Comparison of ENCODE assay signal across 8 mouse cellular contexts in genomic region chr2:26141893-26142635, GRCm38 (mm10). TPM values are rescaled to one million over a fixed set of nuclear protein-coding genes. Genes with fewer than 3 reads are reported as not detected.
DNase-seq lines count a peak whose midpoint lies in the region; ATAC-seq and TF ChIP-seq lines count a peak whose summit lies in the region.

No protein-coding gene starts in this region.

- ATAC-seq in forebrain, postnatal 0 days, result no peak
- ATAC-seq in forebrain, embryonic 15.5 days (replicated peaks), result no peak
- no peak for ATAC-seq in monocyte, adult 5-6 weeks (replicated peaks; ENCODE audit: insufficient number of reproducible peaks, low FRiP score, low TSS enrichment, poor library complexity, severe bottlenecking)

- H3ac ChIP-seq in myocyte (ENCODE audit: control insufficient read depth, insufficient read length), result no peak overlapping the region

- TF ChIP-seq POLR2A in thymus, adult 2 months (IDR thresholded peaks at IDR 0.05; ENCODE audit: control insufficient read depth, extremely low read depth, insufficient read depth, low read length, poor library complexity), result no peak
- no peak for TF ChIP-seq POLR2A in myocyte (IDR thresholded peaks at IDR 0.05; ENCODE audit: insufficient read length, low read depth)

- peak; percentile 49 for DNase-seq in forebrain, postnatal 0 days
- peak; percentile 39 for DNase-seq in thymus, adult 2 months
- DNase-seq in thymus, adult 18-20 months, result no peak
- peak; percentile 47 to 57 for DNase-seq in cerebellum, postnatal 4 days (ENCODE audit: low spot score in 2 of 2)
- DNase-seq in kidney, postnatal 36 days, result peak; percentile 70 to 92

- no peaks in the 10 kb centered on the region for H3K9me3 ChIP-seq in forebrain, postnatal 0 days (ENCODE audit: low read length)
- H3K9me3 ChIP-seq in forebrain, embryonic 15.5 days, result no peaks in the 10 kb centered on the region

- no peak overlapping the region for H3K9ac ChIP-seq in forebrain, postnatal 0 days
- no peak overlapping the region for H3K9ac ChIP-seq in forebrain, embryonic 15.5 days (replicated peaks)

- peaks cover 5% of the 10 kb centered on the region; the same call in 1 of the 2 replicates for H3K4me1 ChIP-seq in forebrain, postnatal 0 days (ENCODE audit: insufficient read depth)
- peaks cover 19% of the 10 kb centered on the region for H3K4me1 ChIP-seq in forebrain, embryonic 15.5 days
- peaks cover 17% of the 10 kb centered on the region for H3K4me1 ChIP-seq in thymus, adult 2 months (replicated peaks; ENCODE audit: control insufficient read depth, insufficient read depth, low read length)

- H3K27ac ChIP-seq in forebrain, postnatal 0 days (ENCODE audit: low read depth, low read length), result no peak overlapping the region
- H3K27ac ChIP-seq in forebrain, embryonic 15.5 days (replicated peaks), result no peak overlapping the region
- H3K27ac ChIP-seq in thymus, adult 2 months (ENCODE audit: control insufficient read depth, insufficient read depth, low read length), result no peak overlapping the region

- peaks cover 7% of the 10 kb centered on the region for H3K36me3 ChIP-seq in forebrain, postnatal 0 days (ENCODE audit: insufficient read depth)
- H3K36me3 ChIP-seq in forebrain, embryonic 15.5 days, result no peaks in the 10 kb centered on the region
- no peaks in the 10 kb centered on the region for H3K36me3 ChIP-seq in thymus, adult 2 months (ENCODE audit: control insufficient read depth, insufficient read depth, low read length)
- H3K36me3 ChIP-seq in myocyte (ENCODE audit: control insufficient read depth, insufficient read depth), result no peaks in the 10 kb centered on the region

- no peaks in the 10 kb centered on the region for H3K27me3 ChIP-seq in forebrain, postnatal 0 days (ENCODE audit: insufficient read depth, low read length)
- H3K27me3 ChIP-seq in forebrain, embryonic 15.5 days, result no peaks in the 10 kb centered on the region
- no peaks in the 10 kb centered on the region for H3K27me3 ChIP-seq in thymus, adult 2 months (ENCODE audit: control insufficient read depth, insufficient read depth, low read length)
- H3K27me3 ChIP-seq in myocyte (ENCODE audit: control insufficient read depth, insufficient read depth, insufficient read length), result no peaks in the 10 kb centered on the region

- peaks cover 11% of the 10 kb centered on the region for H3K79me2 ChIP-seq in myocyte (ENCODE audit: control insufficient read depth, insufficient read depth)

- H3K4me3 ChIP-seq in forebrain, postnatal 0 days (ENCODE audit: low read depth, low read length), result no peak overlapping the region
- no peak overlapping the region for H3K4me3 ChIP-seq in forebrain, embryonic 15.5 days
- no peak overlapping the region for H3K4me3 ChIP-seq in thymus, adult 2 months (ENCODE audit: control insufficient read depth, insufficient read depth, low read length)
- no peak overlapping the region for H3K4me3 ChIP-seq in myocyte

- WGBS in forebrain, postnatal 0 days, result 66% methylated on average over 12 of the region's 12 CpGs
- WGBS in forebrain, embryonic 15.5 days, result 67% methylated on average over 12 of the region's 12 CpGs
- 80% methylated on average over 12 of the region's 12 CpGs for whole genome bisulfite sequencing in thymus, adult 2 months

- H3K4me2 ChIP-seq in forebrain, postnatal 0 days (ENCODE audit: low read depth), result no peak overlapping the region
- H3K4me2 ChIP-seq in forebrain, embryonic 15.5 days (replicated peaks), result no peak overlapping the region
- peak overlapping the region; percentile 84 for H3K4me2 ChIP-seq in myocyte (ENCODE audit: low read depth)

- TF ChIP-seq CTCF in forebrain, postnatal 0 days (IDR thresholded peaks at IDR 0.05; ENCODE audit: low read depth), result peak; percentile 72
- TF ChIP-seq CTCF in thymus, adult 2 months (IDR thresholded peaks at IDR 0.05; ENCODE audit: borderline replicate concordance, control insufficient read depth, extremely low read depth, insufficient read depth, low read length, poor library complexity), result no peak

TF ChIP-seq in myocyte, 11 proteins besides CTCF, POLR2A, EP300 and RAD21:
- TF ChIP-seq MYOD1 (IDR thresholded peaks at IDR 0.05; ENCODE audit: control insufficient read depth in 1 of 3, insufficient read length in 2 of 3, low read depth in 2 of 3), result no peak
- TF ChIP-seq REST (IDR thresholded peaks at IDR 0.05; ENCODE audit: insufficient read depth, insufficient read length), result no peak
- TF ChIP-seq USF1 (IDR thresholded peaks at IDR 0.05; ENCODE audit: low read depth), result no peak
- TF ChIP-seq TCF12 (IDR thresholded peaks at IDR 0.05; ENCODE audit: insufficient read depth, poor library complexity, severe bottlenecking), result no peak
- no peak for TF ChIP-seq POLR2AphosphoS2 (IDR thresholded peaks at IDR 0.05; ENCODE audit: insufficient read length, low read depth)
- TF ChIP-seq E2F4 (IDR thresholded peaks at IDR 0.05; ENCODE audit: insufficient read depth), result no peak
- no peak for TF ChIP-seq CEBPB (IDR thresholded peaks at IDR 0.05; ENCODE audit: insufficient read depth, poor library complexity, severe bottlenecking)
- no peak for TF ChIP-seq TCF3 (IDR thresholded peaks at IDR 0.05; ENCODE audit: insufficient read length, low read depth)
- TF ChIP-seq MAX (IDR thresholded peaks at IDR 0.05; ENCODE audit: low read depth), result no peak
- no peak for TF ChIP-seq SRF (IDR thresholded peaks at IDR 0.05; ENCODE audit: control insufficient read depth, insufficient read length, low read depth)

RNA-seq across cellular contexts. Expression of gene Nacc2, which starts 19.0 kb away (rescaled TPM):
- 18.5 and 18.9 TPM in 2 replicates for total RNA-seq in forebrain, postnatal 0 days (2014; rRNA removed)
- 12.3 and 18.3 TPM in 2 replicates for polyA plus RNA-seq in forebrain, postnatal 0 days (2015; fragmentation: Nextera tagmentation; extraction: Ambion mirVana)
- 12.4 and 13.5 TPM in 2 replicates for polyA plus RNA-seq in forebrain, embryonic 15.5 days (2015; fragmentation: Nextera tagmentation; extraction: Ambion mirVana)
- polyA plus RNA-seq in thymus, adult 2 months (2012; rRNA removed), result 12.6 and 13.8 TPM in 2 replicates
- 15.0 TPM for polyA plus RNA-seq in myocyte (2012; fragmentation: generic; extraction: Trizol)
- 1.1 to 3.6 TPM (median 1.4 TPM) in 3 replicates for total RNA-seq in monocyte, adult 5-6 weeks (2017)

Comparison
In these comparisons a context has a peak if more than half of its experiments do, and no peak if none do; other contexts are left out.
1. DNase-seq: peak in forebrain, postnatal 0 days (single experiment), thymus, adult 2 months (single experiment), cerebellum, postnatal 4 days (2 of 2) and kidney, postnatal 36 days (2 of 2); none in thymus, adult 18-20 months (0 of 2).